Mouse (Mus musculus) liver, embryonic 12.5 days (tissue): Measurements from ENCODE around the gene Hist3h2a. TPM values are rescaled to one million over a fixed set of nuclear protein-coding genes. Genes with fewer than 3 reads are reported as not detected.

ENCODE experiments used
- ATAC-seq: fragments of 200-750 bp; cut with Nextera tagmentation; 2 replicates; pipeline ENCODE4 v1.8.0; 2017; ENCODE audit warnings: moderate number of reproducible peaks, mild to moderate bottlenecking, moderate library complexity
- H3K27ac ChIP-seq: fragments of 300-500 bp; sonication (generic); 2 replicates; pipeline ENCODE4 v1.5.1; 2016; ENCODE audit warnings: mild to moderate bottlenecking
- H3K27me3 ChIP-seq: fragments of 300-500 bp; sonication (generic); replicated peaks from 2 replicates; pipeline ENCODE4 v1.6.1; 2016; ENCODE audit warnings: mild to moderate bottlenecking, moderate library complexity
- H3K36me3 ChIP-seq: fragments of 300-500 bp; sonication (generic); 2 replicates; pipeline ENCODE4 v1.6.1; 2016; ENCODE audit warnings: mild to moderate bottlenecking, moderate library complexity
- H3K4me1 ChIP-seq: fragments of 300-500 bp; sonication (generic); 2 replicates; pipeline ENCODE4 v1.6.1; 2016
- H3K4me2 ChIP-seq: fragments of 300-500 bp; sonication (generic); 2 replicates; pipeline ENCODE4 v1.6.1; 2016; ENCODE audit warnings: mild to moderate bottlenecking, moderate library complexity
- H3K4me3 ChIP-seq: fragments of 300-500 bp; sonication (generic); 2 replicates; pipeline ENCODE4 v1.5.1; 2016; ENCODE audit warnings: mild to moderate bottlenecking, moderate library complexity
- H3K9ac ChIP-seq: fragments of 300-500 bp; sonication (generic); 2 replicates; pipeline ENCODE4 v1.6.1; 2016; ENCODE audit warnings: mild to moderate bottlenecking, moderate library complexity
- H3K9me3 ChIP-seq: fragments of 300-500 bp; sonication (generic); replicated peaks from 2 replicates; pipeline ENCODE4 v1.6.1; 2016; ENCODE audit warnings: mild to moderate bottlenecking, moderate library complexity
- WGBS: fragments of 180-500 bp; shearing (Covaris S2); methylation state at CpG from one replicate; pipeline ENCODE4 v1.1.7; 2016; ENCODE audit not compliant: insufficient replicate concordance; 5-methylcytosine and 5-hydroxymethylcytosine counted together
- polyA plus RNA-seq: library from polyadenylated mRNA; unstranded; fragments of >200 nt; fragmentation: Nextera tagmentation; extraction: Ambion mirVana; gene quantifications from 2 replicates; pipeline ENCODE4 v1.2.1, GENCODE M21; 2016

Gene Hist3h2a
- polyA plus RNA-seq, 1 experiment from 2014 or later, result 14.3 TPM

- peaks cover 40% of the 10 kb centered on the region for H3K27me3 ChIP-seq
- H3K4me3 ChIP-seq, result peak overlapping the region; percentile 63
- ATAC-seq, result peak; percentile 89
- peaks cover 8% of the 10 kb centered on the region; the same call in 1 of the 2 replicates for H3K9me3 ChIP-seq
- peaks cover 60% of the 10 kb centered on the region for H3K4me1 ChIP-seq
- WGBS, result 3% methylated on average over 40 of the region's 40 CpGs
- H3K36me3 ChIP-seq, result peaks cover 25% of the 10 kb centered on the region
- H3K27ac ChIP-seq, result peak overlapping the region; percentile 69
- peak overlapping the region; percentile 95 for H3K4me2 ChIP-seq
- peak overlapping the region; percentile 72 for H3K9ac ChIP-seq
Measured at GRCm38 (mm10) chr11:58959921-58960465, 5.5 kb downstream of the Hist3h2a start.

GRCm38 (mm10) chr11:58961364-58962177 is 7.1 kb downstream of the Hist3h2a start:
- Histone ChIP-seq H3K4me1 (peaks cover 66% of the 10 kb centered on the region), H3K9ac (no peak overlapping the region), H3K27me3 (peaks cover 43% of the 10 kb centered on the region), H3K4me3 (no peak overlapping the region), H3K36me3 (peaks cover 19% of the 10 kb centered on the region), H3K27ac (no peak overlapping the region), H3K9me3 (peaks cover 8% of the 10 kb centered on the region; the same call in 1 of the 2 replicates), H3K4me2 (peak overlapping the region; percentile 24)
- 45% methylated on average over 50 of the region's 50 CpGs for WGBS
- no peak for ATAC-seq

GRCm38 (mm10) chr11:58963543-58963942 is 9.1 kb downstream of the Hist3h2a start:
- ATAC-seq, result no peak
- Histone ChIP-seq H3K27me3 (peaks cover 43% of the 10 kb centered on the region), H3K4me1 (peaks cover 53% of the 10 kb centered on the region), H3K4me2 (peak overlapping the region; percentile 28; the same call in 1 of the 2 replicates), H3K9me3 (peaks cover 8% of the 10 kb centered on the region; the same call in 1 of the 2 replicates), H3K4me3 (no peak overlapping the region), H3K9ac (no peak overlapping the region), H3K36me3 (peaks cover 5% of the 10 kb centered on the region), H3K27ac (no peak overlapping the region)
- WGBS, result 35% methylated on average over 17 of the region's 17 CpGs

GRCm38 (mm10) chr11:58964216-58964615 is 9.7 kb downstream of the Hist3h2a start:
- Histone ChIP-seq H3K4me3 (no peak overlapping the region), H3K4me2 (no peak overlapping the region), H3K9me3 (peaks cover 8% of the 10 kb centered on the region; the same call in 1 of the 2 replicates), H3K36me3 (peaks cover 7% of the 10 kb centered on the region; the same call in 1 of the 2 replicates), H3K27ac (no peak overlapping the region), H3K27me3 (peaks cover 43% of the 10 kb centered on the region), H3K9ac (no peak overlapping the region), H3K4me1 (peaks cover 53% of the 10 kb centered on the region)
- ATAC-seq, result no peak
- 68% methylated on average over 7 of the region's 7 CpGs for WGBS

- 36% methylated on average over 12 of the region's 12 CpGs for WGBS
- no peak overlapping the region for H3K9ac ChIP-seq
Measured at GRCm38 (mm10) chr11:58965001-58965760, 10.7 kb downstream of the Hist3h2a start.

GRCm38 (mm10) chr11:58967346-58967745 is 12.9 kb downstream of the Hist3h2a start:
- peaks cover 36% of the 10 kb centered on the region for H3K36me3 ChIP-seq
- H3K27ac ChIP-seq, result no peak overlapping the region
- 77% methylated on average over 1 of the region's 1 CpGs for WGBS
- H3K9me3 ChIP-seq, result no peaks in the 10 kb centered on the region
- peaks cover 53% of the 10 kb centered on the region for H3K4me1 ChIP-seq
- peaks cover 29% of the 10 kb centered on the region for H3K27me3 ChIP-seq
- no peak overlapping the region for H3K4me2 ChIP-seq
- no peak overlapping the region for H3K9ac ChIP-seq
- no peak overlapping the region for H3K4me3 ChIP-seq
- ATAC-seq, result no peak

More at GRCm38 (mm10) chr11:58965001-58965760, 10.7 kb downstream of the Hist3h2a start:
- Histone ChIP-seq H3K4me2 (0 out of 2 replicates have a peak overlapping the region, but pooled peaks have one; percentile 21), H3K36me3 (peaks cover 14% of the 10 kb centered on the region), H3K4me1 (peaks cover 57% of the 10 kb centered on the region), H3K27me3 (peaks cover 43% of the 10 kb centered on the region), H3K4me3 (no peak overlapping the region), H3K27ac (no peak overlapping the region), H3K9me3 (peaks cover 8% of the 10 kb centered on the region; the same call in 1 of the 2 replicates)
- peak; percentile 35; the same call in 1 of the 2 replicates for ATAC-seq

- no peak overlapping the region for H3K4me3 ChIP-seq
- H3K4me1 ChIP-seq, result peaks cover 48% of the 10 kb centered on the region
- no peak overlapping the region for H3K9ac ChIP-seq
- peaks cover 40% of the 10 kb centered on the region for H3K36me3 ChIP-seq
- no peaks in the 10 kb centered on the region for H3K9me3 ChIP-seq
- no peak for ATAC-seq
- H3K27me3 ChIP-seq, result peaks cover 17% of the 10 kb centered on the region
- no peak overlapping the region for H3K27ac ChIP-seq
- no peak overlapping the region for H3K4me2 ChIP-seq
- WGBS, result 58% methylated on average over 7 of the region's 7 CpGs
Measured at GRCm38 (mm10) chr11:58968551-58968950, 14.1 kb downstream of the Hist3h2a start.

- H3K4me3 ChIP-seq, result no peak overlapping the region
- H3K4me1 ChIP-seq, result peaks cover 49% of the 10 kb centered on the region
- peaks cover 13% of the 10 kb centered on the region for H3K27me3 ChIP-seq
- ATAC-seq, result no peak
- H3K9ac ChIP-seq, result no peak overlapping the region
- peaks cover 40% of the 10 kb centered on the region for H3K36me3 ChIP-seq
- WGBS, result 76% methylated on average over 8 of the region's 8 CpGs
- H3K4me2 ChIP-seq, result no peak overlapping the region
- H3K27ac ChIP-seq, result no peak overlapping the region
- no peaks in the 10 kb centered on the region for H3K9me3 ChIP-seq
Measured at GRCm38 (mm10) chr11:58969027-58969426, 14.5 kb downstream of the Hist3h2a start.

GRCm38 (mm10) chr11:58969659-58970058 is 15.2 kb downstream of the Hist3h2a start:
- Histone ChIP-seq H3K9me3 (no peaks in the 10 kb centered on the region), H3K4me3 (no peak overlapping the region), H3K9ac (no peak overlapping the region), H3K27ac (no peak overlapping the region), H3K4me1 (peaks cover 54% of the 10 kb centered on the region), H3K36me3 (peaks cover 45% of the 10 kb centered on the region), H3K27me3 (0 out of 2 replicates have a peak, but pooled peaks cover 7% of the 10 kb centered on the region), H3K4me2 (no peak overlapping the region)
- 71% methylated on average over 6 of the region's 6 CpGs for WGBS
- ATAC-seq, result no peak

- ATAC-seq, result no peak
- WGBS, result 83% methylated on average over 21 of the region's 21 CpGs
Measured at GRCm38 (mm10) chr11:58970831-58971530, 16.5 kb downstream of the Hist3h2a start.

GRCm38 (mm10) chr11:58971796-58972195 is 17.3 kb downstream of the Hist3h2a start:
- no peaks in the 10 kb centered on the region for H3K27me3 ChIP-seq
- 90% methylated on average over 3 of the region's 3 CpGs for WGBS
- no peak for ATAC-seq

More at GRCm38 (mm10) chr11:58970831-58971530, 16.5 kb downstream of the Hist3h2a start:
- no peak overlapping the region for H3K4me2 ChIP-seq
- peaks cover 54% of the 10 kb centered on the region for H3K4me1 ChIP-seq
- no peak overlapping the region; the same call in 1 of the 2 replicates for H3K27ac ChIP-seq
- H3K9me3 ChIP-seq, result no peaks in the 10 kb centered on the region
- no peaks in the 10 kb centered on the region for H3K27me3 ChIP-seq
- peaks cover 50% of the 10 kb centered on the region for H3K36me3 ChIP-seq
- no peak overlapping the region for H3K4me3 ChIP-seq
- no peak overlapping the region for H3K9ac ChIP-seq

More at GRCm38 (mm10) chr11:58971796-58972195, 17.3 kb downstream of the Hist3h2a start:
- Histone ChIP-seq H3K9me3 (no peaks in the 10 kb centered on the region), H3K36me3 (peaks cover 50% of the 10 kb centered on the region), H3K4me3 (no peak overlapping the region), H3K4me2 (no peak overlapping the region), H3K9ac (no peak overlapping the region), H3K27ac (no peak overlapping the region; the same call in 1 of the 2 replicates), H3K4me1 (peaks cover 49% of the 10 kb centered on the region)
